In the genomic region with DNA sequence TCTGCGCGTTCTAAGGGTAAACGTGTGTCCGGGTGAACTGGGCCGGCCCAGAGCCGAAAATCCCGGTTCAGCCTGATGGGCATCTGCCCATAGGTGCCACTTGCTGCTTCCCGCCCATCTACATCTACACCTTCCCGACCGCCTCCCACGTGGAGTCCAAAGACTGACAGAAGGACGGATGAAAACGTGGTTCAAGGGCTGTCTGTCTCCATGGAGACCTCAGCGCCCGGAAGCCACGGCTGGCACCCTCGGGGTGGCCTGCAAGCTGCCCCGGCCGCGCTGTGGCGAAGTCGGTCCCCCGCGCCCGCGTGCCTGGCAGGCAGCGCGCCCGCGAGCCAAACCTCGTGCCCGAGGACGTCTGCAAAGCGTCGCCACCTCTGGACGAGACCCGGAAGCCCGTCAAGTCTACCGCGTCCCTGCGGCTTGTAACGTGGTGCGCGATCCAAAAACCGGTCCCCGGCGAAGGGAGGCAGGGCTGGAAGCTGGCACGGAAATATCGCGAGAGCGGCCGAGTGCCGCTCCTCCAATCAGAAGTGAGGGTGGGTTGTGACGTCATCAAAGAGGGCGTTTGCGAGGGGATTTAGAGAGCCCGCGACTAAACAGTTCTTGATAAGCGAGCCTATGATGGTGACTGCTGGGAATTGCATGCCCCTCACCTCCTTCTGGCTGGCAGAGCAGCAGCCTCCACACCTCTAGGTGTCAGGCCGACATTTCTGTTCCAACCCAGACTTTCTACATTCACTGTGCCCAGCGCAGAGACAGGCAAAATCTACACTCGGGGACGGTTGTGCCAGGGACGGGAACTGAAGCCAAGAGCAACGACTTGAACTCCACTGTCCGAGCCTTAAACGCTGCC, we compare ENCODE assay signal across 8 mouse cellular contexts. TPM values are rescaled to one million over a fixed set of nuclear protein-coding genes. Genes with fewer than 3 reads are reported as not detected.
A peak's percentile ranks its signal among the peaks of the same experiment; 100 is the strongest.
DNase-seq lines count a peak whose midpoint lies in the region; ATAC-seq and TF ChIP-seq lines count a peak whose summit lies in the region.

A gene (minus strand): TSS at position 453 of the 856 bp plus-strand sequence.

- H3K4me2 ChIP-seq in embryonic facial prominence, embryonic 13.5 days: peak within 1 kb of the TSS; percentile 84
- H3K4me2 ChIP-seq in limb, embryonic 12.5 days: peak within 1 kb of the TSS; percentile 89
- peak within 1 kb of the TSS; percentile 91 for H3K4me2 ChIP-seq in midbrain, embryonic 15.5 days

- H3K4me3 ChIP-seq in embryonic facial prominence, embryonic 13.5 days: peak within 1 kb of the TSS; percentile 93
- peak within 1 kb of the TSS; percentile 89 for H3K4me3 ChIP-seq in kidney, adult 2 months (ENCODE audit: insufficient read depth, low read depth, low read length)
- H3K4me3 ChIP-seq in limb, embryonic 12.5 days (replicated peaks): peak within 1 kb of the TSS; percentile 89
- H3K4me3 ChIP-seq in midbrain, embryonic 15.5 days: peak within 1 kb of the TSS; percentile 99
- H3K4me3 ChIP-seq in spleen, adult 2 months (ENCODE audit: extremely low read depth, insufficient read depth, insufficient read length): peak within 1 kb of the TSS; percentile 88

- under 1% methylated on average over 67 of the region's 67 CpGs for WGBS in embryonic facial prominence, embryonic 13.5 days
- under 1% methylated on average over 67 of the region's 67 CpGs for WGBS in kidney, adult 2 months
- 1% methylated on average over 67 of the region's 67 CpGs for WGBS in limb, embryonic 12.5 days
- WGBS in midbrain, embryonic 15.5 days: under 1% methylated on average over 67 of the region's 67 CpGs
- under 1% methylated on average over 67 of the region's 67 CpGs for WGBS in spleen, adult 2 months

- DNase-seq in 3134 (ENCODE audit: extremely low read depth, insufficient read length, low spot score): peak; percentile 97
- DNase-seq in adrenal gland, postnatal 36 days: peak; percentile 95 to 96
- peak; percentile 98 to 99 for DNase-seq in heart, adult 18-20 months
- peak; percentile 98 for DNase-seq in kidney, adult 2 months
- peak; percentile 96 for DNase-seq in spleen, adult 2 months (ENCODE audit: low read depth in 1 of 2, low spot score in 2 of 2)

- no peaks in the 10 kb centered on the region for H3K27me3 ChIP-seq in embryonic facial prominence, embryonic 13.5 days
- H3K27me3 ChIP-seq in kidney, adult 2 months (replicated peaks; ENCODE audit: control insufficient read depth, insufficient read depth, low read length): no peaks in the 10 kb centered on the region
- no peaks in the 10 kb centered on the region for H3K27me3 ChIP-seq in limb, embryonic 12.5 days
- no peaks in the 10 kb centered on the region for H3K27me3 ChIP-seq in midbrain, embryonic 15.5 days (replicated peaks)
- H3K27me3 ChIP-seq in spleen, adult 2 months (ENCODE audit: control insufficient read depth, insufficient read depth, low read length): no peaks in the 10 kb centered on the region

- H3K9me3 ChIP-seq in embryonic facial prominence, embryonic 13.5 days: no peaks in the 10 kb centered on the region
- no peaks in the 10 kb centered on the region for H3K9me3 ChIP-seq in limb, embryonic 12.5 days
- no peaks in the 10 kb centered on the region for H3K9me3 ChIP-seq in midbrain, embryonic 15.5 days

- peak within 1 kb of the TSS; percentile 85 for H3K27ac ChIP-seq in embryonic facial prominence, embryonic 13.5 days
- peak within 1 kb of the TSS; percentile 41 for H3K27ac ChIP-seq in kidney, adult 2 months (ENCODE audit: insufficient read depth, low read depth, low read length)
- peak within 1 kb of the TSS; percentile 82 for H3K27ac ChIP-seq in limb, embryonic 12.5 days
- H3K27ac ChIP-seq in midbrain, embryonic 15.5 days: peak within 1 kb of the TSS; percentile 93
- peak within 1 kb of the TSS; percentile 70 for H3K27ac ChIP-seq in spleen, adult 2 months (ENCODE audit: insufficient read depth, low read length)

- no peak for TF ChIP-seq CTCF in kidney, adult 2 months (conservative IDR thresholded peaks at IDR 0.05; ENCODE audit: insufficient read depth, insufficient read length, low read depth, low read length)
- no peak for TF ChIP-seq CTCF in spleen, adult 2 months (IDR thresholded peaks at IDR 0.05; ENCODE audit: extremely low read depth, insufficient read depth, insufficient read length, insufficient replicate concordance)

- H3K9ac ChIP-seq in embryonic facial prominence, embryonic 13.5 days: peak within 1 kb of the TSS; percentile 92
- peak within 1 kb of the TSS; percentile 83 for H3K9ac ChIP-seq in limb, embryonic 12.5 days (replicated peaks)
- H3K9ac ChIP-seq in midbrain, embryonic 15.5 days: peak within 1 kb of the TSS; percentile 97

- no peak for TF ChIP-seq POLR2A in kidney, adult 2 months (IDR thresholded peaks at IDR 0.05; ENCODE audit: low read depth, low read length)
- peak; percentile 27; the same call in 1 of the 2 replicates for TF ChIP-seq POLR2A in spleen, adult 2 months (IDR thresholded peaks at IDR 0.05; ENCODE audit: low read depth, low read length)

- peak; percentile 97 for ATAC-seq in embryonic facial prominence, embryonic 13.5 days (ENCODE audit: insufficient number of reproducible peaks, insufficient read depth, low FRiP score, low TSS enrichment, low read depth)
- peak; percentile 97 for ATAC-seq in limb, embryonic 12.5 days (ENCODE audit: insufficient number of reproducible peaks, insufficient read depth, low FRiP score, low TSS enrichment, low read depth)
- ATAC-seq in midbrain, embryonic 15.5 days (replicated peaks): peak; percentile 99

- H3K36me3 ChIP-seq in embryonic facial prominence, embryonic 13.5 days: peaks cover 9% of the 10 kb centered on the region
- H3K36me3 ChIP-seq in kidney, adult 2 months (ENCODE audit: control insufficient read depth, insufficient read depth, low read length): no peaks in the 10 kb centered on the region
- H3K36me3 ChIP-seq in limb, embryonic 12.5 days: peaks cover 8% of the 10 kb centered on the region; the same call in 1 of the 2 replicates
- H3K36me3 ChIP-seq in midbrain, embryonic 15.5 days (replicated peaks): 0 out of 2 replicates have a peak, but pooled peaks cover 2% of the 10 kb centered on the region
- 0 out of 2 replicates have a peak, but pooled peaks cover 1% of the 10 kb centered on the region for H3K36me3 ChIP-seq in spleen, adult 2 months (ENCODE audit: control insufficient read depth, insufficient read depth, low read length)

- H3K4me1 ChIP-seq in embryonic facial prominence, embryonic 13.5 days: peaks cover 16% of the 10 kb centered on the region
- H3K4me1 ChIP-seq in kidney, adult 2 months (ENCODE audit: control insufficient read depth, insufficient read depth, low read length): peaks cover 3% of the 10 kb centered on the region; the same call in 1 of the 2 replicates
- peaks cover 20% of the 10 kb centered on the region for H3K4me1 ChIP-seq in limb, embryonic 12.5 days (replicated peaks)
- peaks cover 17% of the 10 kb centered on the region for H3K4me1 ChIP-seq in midbrain, embryonic 15.5 days
- H3K4me1 ChIP-seq in spleen, adult 2 months (ENCODE audit: control insufficient read depth, insufficient read depth, insufficient read length): peaks cover 2% of the 10 kb centered on the region; the same call in 1 of the 2 replicates

RNA-seq across cellular contexts. Expression of the gene that starts here (rescaled TPM):
- 10 to 100 TPM; 15.6 to 20.3 TPM for total RNA-seq in adrenal gland, postnatal 36 days (2021)
- 9.5 and 10.3 TPM in 2 replicates for polyA plus RNA-seq in embryonic facial prominence, embryonic 13.5 days (2015; fragmentation: Nextera tagmentation; extraction: Ambion mirVana)
- 1 to 10 TPM; 7.5 to 8.7 TPM for total RNA-seq in heart, adult 18-20 months (2021)
- 9.4 and 10.1 TPM in 2 replicates for polyA plus RNA-seq in kidney, adult 2 months (2012; rRNA removed)
- polyA plus RNA-seq in limb, embryonic 12.5 days (2016; fragmentation: Nextera tagmentation; extraction: Ambion mirVana): 12.1 and 15.3 TPM in 2 replicates
- polyA plus RNA-seq in midbrain, embryonic 15.5 days (2015; fragmentation: Nextera tagmentation; extraction: Ambion mirVana): 7.8 and 8.1 TPM in 2 replicates
- polyA plus RNA-seq in spleen, adult 2 months (2012; rRNA removed): 17.2 and 17.4 TPM in 2 replicates

Comparison
In these comparisons a context has a peak if more than half of its experiments do, and no peak if none do; other contexts are left out.
1. Peak in every context shown above with its lines: DNase-seq, ATAC-seq, H3K4me3 ChIP-seq and H3K27ac ChIP-seq.
2. H3K27ac ChIP-seq: peak in every context shown above with its lines; median percentile 93 in midbrain, embryonic 15.5 days; 85 in embryonic facial prominence, embryonic 13.5 days; 82 in limb, embryonic 12.5 days; 70 in spleen, adult 2 months; 41 in kidney, adult 2 months.